Mouse (Mus musculus) liver, embryonic 14.5 days (tissue): ENCODE results near the gene Scamp5. TPM values are rescaled to one million over a fixed set of nuclear protein-coding genes. Genes with fewer than 3 reads are reported as not detected.
"Not testable (repeated sequence)": the region's sequence is repeated elsewhere in the genome, so short reads cannot be mapped to it uniquely, and the experiment has no call there.

Experiments
- ATAC-seq: fragments of 200-750 bp; cut with Nextera tagmentation; 2 replicates; pipeline ENCODE4 v1.8.0; 2017; ENCODE audit warnings: moderate number of reproducible peaks, mild to moderate bottlenecking, moderate library complexity; ENCODE audit not compliant: insufficient read depth
- DNase-seq, 3 experiments: peaks; one replicate each; pipeline ENCODE4 v3.0.0-alpha.2; 2012 to 2013; ENCODE audit warnings: low read depth in 3 of 3, low spot score in 3 of 3
- H3K27ac ChIP-seq: fragments of 300-500 bp; sonication (generic); 2 replicates; pipeline ENCODE4 v1.5.1; 2014; ENCODE audit warnings: moderate library complexity, mild to moderate bottlenecking, control low read depth, inconsistent platforms
- H3K27me3 ChIP-seq: fragments of 300-500 bp; sonication (generic); 2 replicates; pipeline ENCODE4 v1.6.1; 2014; ENCODE audit warnings: mild to moderate bottlenecking, low read length, moderate library complexity; ENCODE audit not compliant: control insufficient read depth, insufficient read depth
- H3K36me3 ChIP-seq: fragments of 300-500 bp; sonication (generic); replicated peaks from 2 replicates; pipeline ENCODE4 v1.6.1; 2014; ENCODE audit warnings: low read depth; ENCODE audit not compliant: control insufficient read depth, insufficient read depth
- H3K4me1 ChIP-seq, 2 experiments: fragments of 200-500 bp in 1 of 2; fragments of 300-500 bp in 1 of 2; sonication (generic) in 1 of 2; replicated peaks; 2 replicates each; pipeline ENCODE4 v1.6.1; 2012 to 2014; ENCODE audit warnings: antibody characterized with exemption in 1 of 2, inconsistent platforms in 1 of 2, low read length in 1 of 2; ENCODE audit not compliant: control insufficient read depth in 2 of 2, insufficient read depth in 2 of 2
- H3K4me2 ChIP-seq: fragments of 300-500 bp; sonication (generic); 2 replicates; pipeline ENCODE4 v1.6.1; 2014; ENCODE audit warnings: low read depth, mild to moderate bottlenecking, control low read depth, moderate library complexity
- H3K4me3 ChIP-seq, 2 experiments: fragments of 200-500 bp in 1 of 2; fragments of 300-500 bp in 1 of 2; sonication (generic) in 1 of 2; 2 replicates each; pipeline ENCODE4 v1.5.1; 2012 to 2014; ENCODE audit warnings: low read depth in 2 of 2, low read length in 2 of 2, mild to moderate bottlenecking in 2 of 2, control low read depth in 1 of 2, inconsistent platforms in 1 of 2, moderate library complexity in 1 of 2; ENCODE audit not compliant: insufficient read depth in 1 of 2
- H3K9ac ChIP-seq: fragments of 300-500 bp; sonication (generic); replicated peaks from 2 replicates; pipeline ENCODE4 v1.6.1; 2014; ENCODE audit warnings: mild to moderate bottlenecking, control low read depth, moderate library complexity
- H3K9me3 ChIP-seq: fragments of 300-500 bp; sonication (generic); 2 replicates; pipeline ENCODE4 v1.6.1; 2016; ENCODE audit warnings: low read length, mixed read lengths; ENCODE audit not compliant: control insufficient read depth
- CTCF ChIP-seq: IDR thresholded peaks from 2 replicates; pipeline ENCODE4 v1.5.1; 2016; ENCODE audit warnings: antibody characterized with exemption, low read depth, control low read depth
- EP300 ChIP-seq: IDR thresholded peaks from 2 replicates; pipeline ENCODE4 v1.6.1; 2016; ENCODE audit warnings: antibody characterized with exemption, low read depth
- WGBS: fragments of 180-500 bp; shearing (Covaris S2); extraction: QIAGEN DNeasy Blood & Tissue Kit; methylation state at CpG from one replicate; pipeline ENCODE4 v1.1.7; 2014; ENCODE audit not compliant: insufficient replicate concordance; 5-methylcytosine and 5-hydroxymethylcytosine counted together
- polyA plus RNA-seq, 2 experiments: library from polyadenylated mRNA; depleted of rRNA in 1 of 2; stranded (reverse) in 1 of 2; unstranded in 1 of 2; fragments of >200 nt; fragmentation: Nextera tagmentation in 1 of 2; extraction: Ambion mirVana in 1 of 2; gene quantifications; 2 replicates each; pipeline versions ENCODE4 v1.2.1 to v1.2.3; 2012 to 2014

Gene Scamp5
- polyA plus RNA-seq, 2 experiments: 4.5 to 9.1 TPM

GRCm38 (mm10) chr9:57427937-57428336, 39.9 kb downstream of the Scamp5 start:
- Histone ChIP-seq H3K27me3 (no peaks in the 10 kb centered on the region), H3K9me3 (no peaks in the 10 kb centered on the region), H3K36me3 (no peaks in the 10 kb centered on the region), H3K27ac (no peak overlapping the region), H3K9ac (no peak overlapping the region), H3K4me3 (no peak overlapping the region), H3K4me1 (peaks cover 0 to 2% of the 10 kb centered on the region in 2 experiments; a peak in 2 of 4 replicates), H3K4me2 (no peak overlapping the region)
- 58% methylated on average over 4 of the region's 4 CpGs for WGBS
- no peak for TF ChIP-seq CTCF
- no peak for TF ChIP-seq EP300
- no peak for ATAC-seq
- no peak for DNase-seq

- 71% methylated on average over 4 of the region's 4 CpGs for WGBS
- H3K4me3 ChIP-seq, H3K27me3 ChIP-seq, H3K36me3 ChIP-seq, ATAC-seq, DNase-seq, H3K27ac ChIP-seq, H3K4me2 ChIP-seq, H3K9me3 ChIP-seq, H3K9ac ChIP-seq, H3K4me1 ChIP-seq: not testable (repeated sequence)
These were observed 40.7 kb downstream of the Scamp5 start for GRCm38 (mm10) chr9:57427123-57427522.

GRCm38 (mm10) chr9:57425116-57425515, 42.7 kb downstream of the Scamp5 start:
- Histone ChIP-seq H3K27me3 (no peaks in the 10 kb centered on the region), H3K27ac (no peak overlapping the region), H3K36me3 (no peaks in the 10 kb centered on the region), H3K4me1 (peaks cover 0 to 16% of the 10 kb centered on the region in 2 experiments; a peak in 2 of 4 replicates), H3K9ac (no peak overlapping the region), H3K4me2 (no peak overlapping the region), H3K4me3 (no peak overlapping the region), H3K9me3 (no peaks in the 10 kb centered on the region)
- no peak for TF ChIP-seq EP300
- TF ChIP-seq CTCF: no peak
- DNase-seq (no peak), ATAC-seq (peak; percentile 38; the same call in 1 of the 2 replicates)
- 44% methylated on average over 3 of the region's 3 CpGs for WGBS

GRCm38 (mm10) chr9:57424066-57424465, 43.8 kb downstream of the Scamp5 start:
- no peak overlapping the region for H3K27ac ChIP-seq
- no peaks in the 10 kb centered on the region for H3K9me3 ChIP-seq
- H3K4me2 ChIP-seq: no peak overlapping the region
- H3K4me1 ChIP-seq: peaks cover 0 to 16% of the 10 kb centered on the region in 2 experiments; a peak in 2 of 4 replicates
- ATAC-seq (no peak), DNase-seq (no peak)
- H3K9ac ChIP-seq: no peak overlapping the region
- H3K36me3 ChIP-seq: no peaks in the 10 kb centered on the region
- 51% methylated on average over 6 of the region's 6 CpGs for WGBS
- H3K27me3 ChIP-seq: no peaks in the 10 kb centered on the region
- TF ChIP-seq EP300 (no peak), CTCF (no peak)
- no peak overlapping the region for H3K4me3 ChIP-seq

- no peak overlapping the region for H3K9ac ChIP-seq
- 42% methylated on average over 5 of the region's 5 CpGs for WGBS
These were observed 46.2 kb downstream of the Scamp5 start for GRCm38 (mm10) chr9:57421688-57422111.

More at GRCm38 (mm10) chr9:57421688-57422111, 46.2 kb downstream of the Scamp5 start:
- H3K4me2 ChIP-seq: no peak overlapping the region
- no peak overlapping the region for H3K4me3 ChIP-seq
- H3K36me3 ChIP-seq: no peaks in the 10 kb centered on the region
- no peaks in the 10 kb centered on the region for H3K27me3 ChIP-seq
- ATAC-seq (no peak), DNase-seq (no peak)
- H3K9me3 ChIP-seq: no peaks in the 10 kb centered on the region
- no peak for TF ChIP-seq CTCF
- TF ChIP-seq EP300: no peak
- peaks cover 0 to 16% of the 10 kb centered on the region in 2 experiments; a peak in 2 of 4 replicates for H3K4me1 ChIP-seq
- H3K27ac ChIP-seq: no peak overlapping the region
